Comparison of ENCODE assay signal across 8 mouse cellular contexts in genomic region chr7:97331726-97332666, GRCm38 (mm10). TPM values are rescaled to one million over a fixed set of nuclear protein-coding genes. Genes with fewer than 3 reads are reported as not detected.
DNase-seq lines count a peak whose midpoint lies in the region; ATAC-seq and TF ChIP-seq lines count a peak whose summit lies in the region.

TSS of gene Usp35 (minus strand) at chr7:97332020.
TSS of gene Kctd21 (plus strand) at chr7:97332327.

- no peaks in the 10 kb centered on the region for H3K36me3 ChIP-seq in heart, embryonic 12.5 days
- no peaks in the 10 kb centered on the region for H3K36me3 ChIP-seq in kidney, postnatal 0 days (ENCODE audit: insufficient read depth, low read length)
- no peaks in the 10 kb centered on the region for H3K36me3 ChIP-seq in liver, embryonic 11.5 days (ENCODE audit: control insufficient read depth, insufficient read depth, low read length)
- no peaks in the 10 kb centered on the region for H3K36me3 ChIP-seq in stomach, embryonic 14.5 days (ENCODE audit: control insufficient read depth, insufficient read depth, low read length)

- peak; percentile 96 for DNase-seq in CD4-positive helper T cell, adult 2 months (ENCODE audit: low read depth, low spot score)
- peak; percentile 92 for DNase-seq in brain, embryonic 18.5 days (ENCODE audit: low read depth, low spot score)
- peak; percentile 97 for DNase-seq in kidney, postnatal 0 days (ENCODE audit: low spot score)
- DNase-seq in liver, embryonic 11.5 days (ENCODE audit: low spot score): peak; percentile 92
- peak; percentile 95 for DNase-seq in naive thymus-derived CD4-positive, alpha-beta T cell, adult 2 months (ENCODE audit: low read depth)

- H3K4me3 ChIP-seq in heart, embryonic 12.5 days: peak within 1 kb of the TSS; percentile 89
- peak within 1 kb of the TSS; percentile 73 for H3K4me3 ChIP-seq in kidney, postnatal 0 days (replicated peaks; ENCODE audit: low read depth, low read length)
- peak within 1 kb of the TSS; percentile 85 for H3K4me3 ChIP-seq in liver, embryonic 11.5 days (ENCODE audit: low read depth, low read length)
- H3K4me3 ChIP-seq in stomach, embryonic 14.5 days (ENCODE audit: low read depth, low read length): peak within 1 kb of the TSS; percentile 80

- H3K27me3 ChIP-seq in heart, embryonic 12.5 days (replicated peaks): peaks cover 10% of the 10 kb centered on the region
- no peaks in the 10 kb centered on the region for H3K27me3 ChIP-seq in kidney, postnatal 0 days (ENCODE audit: insufficient read depth, low read length)
- peaks cover 7% of the 10 kb centered on the region for H3K27me3 ChIP-seq in liver, embryonic 11.5 days (replicated peaks; ENCODE audit: control insufficient read depth, insufficient read depth, low read length)
- H3K27me3 ChIP-seq in stomach, embryonic 14.5 days (ENCODE audit: control insufficient read depth, insufficient read depth, low read length): no peaks in the 10 kb centered on the region

- H3K4me2 ChIP-seq in heart, embryonic 12.5 days: peak within 1 kb of the TSS; percentile 89
- peak within 1 kb of the TSS; percentile 89 for H3K4me2 ChIP-seq in kidney, postnatal 0 days (ENCODE audit: low read length)
- H3K4me2 ChIP-seq in liver, embryonic 11.5 days: peak within 1 kb of the TSS; percentile 92
- peak within 1 kb of the TSS; percentile 70 for H3K4me2 ChIP-seq in stomach, embryonic 14.5 days (replicated peaks; ENCODE audit: low read depth, low read length)

- TF ChIP-seq CTCF in kidney, postnatal 0 days (IDR thresholded peaks at IDR 0.05; ENCODE audit: low read depth): peak; percentile 56

- peak within 1 kb of the TSS; percentile 85 for H3K9ac ChIP-seq in heart, embryonic 12.5 days
- peak within 1 kb of the TSS; percentile 69 for H3K9ac ChIP-seq in kidney, postnatal 0 days (ENCODE audit: low read depth, low read length)
- H3K9ac ChIP-seq in liver, embryonic 11.5 days (ENCODE audit: low read depth, low read length): peak within 1 kb of the TSS; percentile 69
- H3K9ac ChIP-seq in stomach, embryonic 14.5 days (replicated peaks; ENCODE audit: low read depth, low read length): peak within 1 kb of the TSS; percentile 50

- ATAC-seq in erythroid progenitor cell, adult 5-6 weeks (replicated peaks; ENCODE audit: low FRiP score, poor library complexity, severe bottlenecking): peak; percentile 94
- ATAC-seq in heart, embryonic 12.5 days (ENCODE audit: insufficient number of reproducible peaks, low FRiP score): peak; percentile 99
- peak; percentile 99 for ATAC-seq in kidney, postnatal 0 days (replicated peaks; ENCODE audit: low FRiP score, low read depth)
- peak; percentile 98 for ATAC-seq in liver, embryonic 11.5 days (replicated peaks; ENCODE audit: low FRiP score)
- ATAC-seq in stomach, embryonic 14.5 days (ENCODE audit: insufficient number of reproducible peaks, insufficient read depth, low FRiP score, low read depth): peak; percentile 98

- peaks cover 20% of the 10 kb centered on the region for H3K4me1 ChIP-seq in heart, embryonic 12.5 days (replicated peaks)
- H3K4me1 ChIP-seq in kidney, postnatal 0 days (replicated peaks; ENCODE audit: insufficient read depth, low read length): peaks cover 15% of the 10 kb centered on the region
- peaks cover 9% of the 10 kb centered on the region for H3K4me1 ChIP-seq in liver, embryonic 11.5 days (replicated peaks; ENCODE audit: control insufficient read depth, insufficient read depth, low read length)
- peaks cover 11% of the 10 kb centered on the region; the same call in 1 of the 2 replicates for H3K4me1 ChIP-seq in stomach, embryonic 14.5 days (ENCODE audit: control insufficient read depth, insufficient read depth, low read length)

- no peak within 1 kb of the TSS for H3K27ac ChIP-seq in heart, embryonic 12.5 days (ENCODE audit: poor library complexity, severe bottlenecking)
- no peak within 1 kb of the TSS for H3K27ac ChIP-seq in kidney, postnatal 0 days
- H3K27ac ChIP-seq in liver, embryonic 11.5 days (ENCODE audit: low read depth, low read length): no peak within 1 kb of the TSS
- 0 out of 2 replicates have a peak within 1 kb of the TSS, but pooled peaks have one; percentile 6 for H3K27ac ChIP-seq in stomach, embryonic 14.5 days (ENCODE audit: low read length)

- H3K9me3 ChIP-seq in heart, embryonic 12.5 days (replicated peaks): no peaks in the 10 kb centered on the region
- H3K9me3 ChIP-seq in kidney, postnatal 0 days (replicated peaks; ENCODE audit: low read length): no peaks in the 10 kb centered on the region
- H3K9me3 ChIP-seq in liver, embryonic 11.5 days (ENCODE audit: control insufficient read depth, low read length): no peaks in the 10 kb centered on the region
- no peaks in the 10 kb centered on the region for H3K9me3 ChIP-seq in stomach, embryonic 14.5 days (ENCODE audit: control insufficient read depth, low read depth, low read length)

- WGBS in heart, embryonic 12.5 days: under 1% methylated on average over 68 of the region's 68 CpGs
- WGBS in kidney, postnatal 0 days: under 1% methylated on average over 68 of the region's 68 CpGs
- WGBS in liver, embryonic 11.5 days: under 1% methylated on average over 68 of the region's 68 CpGs
- WGBS in stomach, embryonic 14.5 days: under 1% methylated on average over 68 of the region's 68 CpGs

RNA-seq across cellular contexts. Expression of gene Usp35, which starts in this region (rescaled TPM):
- total RNA-seq in erythroid progenitor cell, adult 5-6 weeks (2015; ENCODE audit: low replicate concordance): not detected in 2 replicates
- total RNA-seq in erythroid progenitor cell, adult 5-6 weeks (2017; ENCODE audit: low replicate concordance): not detected in 2 replicates
- 1.4 and 1.8 TPM in 2 replicates for polyA plus RNA-seq in heart, embryonic 12.5 days (2016; fragmentation: Nextera tagmentation; extraction: Ambion mirVana)
- polyA plus RNA-seq in kidney, postnatal 0 days (2015; fragmentation: Nextera tagmentation; extraction: Ambion mirVana): 0.91 and 1.1 TPM in 2 replicates
- polyA plus RNA-seq in liver, embryonic 11.5 days (2014; fragmentation: Nextera tagmentation; extraction: Ambion mirVana): 0.86 and 0.92 TPM in 2 replicates
- 3.4 and 3.6 TPM in 2 replicates for polyA plus RNA-seq in stomach, embryonic 14.5 days (2014; fragmentation: Nextera tagmentation; extraction: Ambion mirVana)

RNA-seq across cellular contexts. Expression of gene Kctd21, which starts in this region (rescaled TPM):
- total RNA-seq in erythroid progenitor cell, adult 5-6 weeks (2015; ENCODE audit: low replicate concordance): not detected in 2 replicates
- not detected in 2 replicates for total RNA-seq in erythroid progenitor cell, adult 5-6 weeks (2017; ENCODE audit: low replicate concordance)
- polyA plus RNA-seq in heart, embryonic 12.5 days (2016; fragmentation: Nextera tagmentation; extraction: Ambion mirVana): 4.0 and 4.9 TPM in 2 replicates
- polyA plus RNA-seq in kidney, postnatal 0 days (2015; fragmentation: Nextera tagmentation; extraction: Ambion mirVana): 2.0 and 2.8 TPM in 2 replicates
- 2.2 and 2.6 TPM in 2 replicates for polyA plus RNA-seq in liver, embryonic 11.5 days (2014; fragmentation: Nextera tagmentation; extraction: Ambion mirVana)
- 5.8 and 6.6 TPM in 2 replicates for polyA plus RNA-seq in stomach, embryonic 14.5 days (2014; fragmentation: Nextera tagmentation; extraction: Ambion mirVana)

Comparison
In these comparisons a context has a peak if more than half of its experiments do, and no peak if none do; other contexts are left out.
1. Peak in ATAC-seq in erythroid progenitor cell, adult 5-6 weeks; RNA of the genes that start here not detected or under 1 TPM.